Mouse (Mus musculus) ES-Bruce4 (cell line): ENCODE results near the gene Gm26602. TPM values are rescaled to one million over a fixed set of nuclear protein-coding genes. Genes with fewer than 3 reads are reported as not detected.
"Not testable (repeated sequence)": the region's sequence is repeated elsewhere in the genome, so short reads cannot be mapped to it uniquely, and the experiment has no call there.

Experiments used
- H3K27ac ChIP-seq: 2 replicates; pipeline ENCODE4 v1.5.1; 2012; ENCODE audit warnings: low read length, inconsistent platforms; ENCODE audit not compliant: insufficient read depth
- H3K27me3 ChIP-seq: 2 replicates; pipeline ENCODE4 v1.6.1; 2012; ENCODE audit warnings: mild to moderate bottlenecking, low read length, inconsistent platforms; ENCODE audit not compliant: control insufficient read depth, poor library complexity, insufficient read depth, severe bottlenecking
- H3K36me3 ChIP-seq: 2 replicates; pipeline ENCODE4 v1.6.1; 2012; ENCODE audit warnings: inconsistent platforms, mild to moderate bottlenecking, low read length, moderate library complexity; ENCODE audit not compliant: control insufficient read depth, poor library complexity, insufficient read depth, severe bottlenecking
- H3K4me1 ChIP-seq: one replicate; pipeline ENCODE4 v1.8.1; 2011; ENCODE audit warnings: low read length; ENCODE audit not compliant: control insufficient read depth, insufficient read depth
- H3K4me3 ChIP-seq: 2 replicates; pipeline ENCODE4 v1.5.1; 2011; ENCODE audit warnings: low read depth, mild to moderate bottlenecking, low read length
- H3K9ac ChIP-seq: 2 replicates; pipeline ENCODE4 v1.6.1; 2012; ENCODE audit warnings: low read depth, mild to moderate bottlenecking, inconsistent platforms; ENCODE audit not compliant: poor library complexity, severe bottlenecking
- H3K9me3 ChIP-seq: replicated peaks from 2 replicates; pipeline ENCODE4 v1.6.1; 2012; ENCODE audit warnings: mild to moderate bottlenecking, low read length, inconsistent platforms; ENCODE audit not compliant: control insufficient read depth, poor library complexity, insufficient read depth, severe bottlenecking
- CTCF ChIP-seq: IDR thresholded peaks from one replicate; pipeline ENCODE4 v1.8.1; 2011; ENCODE audit warnings: low read depth, low read length
- EP300 ChIP-seq: IDR thresholded peaks from 2 replicates; pipeline ENCODE4 v1.6.1; 2011; ENCODE audit warnings: low read depth, low read length; ENCODE audit not compliant: insufficient read depth
- POLR2A ChIP-seq: IDR thresholded peaks from one replicate; pipeline ENCODE4 v1.8.1; 2011; ENCODE audit warnings: low read length; ENCODE audit not compliant: insufficient read depth
- polyA plus RNA-seq: library from polyadenylated mRNA; stranded (reverse); fragments of >200 nt; gene quantifications from 2 replicates; pipeline ENCODE4 v1.2.4, GENCODE M21; 2011; ENCODE audit warnings: low read depth; ENCODE audit not compliant: missing spikeins, insufficient read depth, insufficient read length

The Gm26602 gene
- polyA plus RNA-seq, 1 experiment: not detected

GRCm38 (mm10) chr10:79881981-79882380, 28.7 kb upstream of the Gm26602 start:
- no peak overlapping the region for H3K9ac ChIP-seq
- H3K27me3 ChIP-seq: no peaks in the 10 kb centered on the region
- no peak overlapping the region for H3K27ac ChIP-seq
- H3K4me3 ChIP-seq: peak overlapping the region; percentile 17
- H3K4me1 ChIP-seq: no peaks in the 10 kb centered on the region
- no peaks in the 10 kb centered on the region for H3K9me3 ChIP-seq
- no peaks in the 10 kb centered on the region for H3K36me3 ChIP-seq
- no peak for TF ChIP-seq EP300

- peak; percentile 88 for TF ChIP-seq CTCF
- TF ChIP-seq POLR2A: no peak
- no peak for TF ChIP-seq EP300
- H3K4me3 ChIP-seq: no peak overlapping the region
- H3K9me3 ChIP-seq: no peaks in the 10 kb centered on the region
- no peaks in the 10 kb centered on the region for H3K27me3 ChIP-seq
- no peaks in the 10 kb centered on the region for H3K4me1 ChIP-seq
- H3K36me3 ChIP-seq: no peaks in the 10 kb centered on the region
- H3K27ac ChIP-seq: no peak overlapping the region
- no peak overlapping the region for H3K9ac ChIP-seq
Observed at GRCm38 (mm10) chr10:79883297-79884084, 27.2 kb upstream of the Gm26602 start.

- TF ChIP-seq CTCF: no peak
- no peak for TF ChIP-seq EP300
- TF ChIP-seq POLR2A: no peak
- no peak overlapping the region for H3K4me3 ChIP-seq
- H3K9ac ChIP-seq: no peak overlapping the region
- H3K36me3 ChIP-seq: no peaks in the 10 kb centered on the region
- no peaks in the 10 kb centered on the region for H3K9me3 ChIP-seq
- no peaks in the 10 kb centered on the region for H3K27me3 ChIP-seq
- no peaks in the 10 kb centered on the region for H3K4me1 ChIP-seq
- H3K27ac ChIP-seq: no peak overlapping the region
Observed at GRCm38 (mm10) chr10:79884446-79884845, 26.2 kb upstream of the Gm26602 start.

- not testable (repeated sequence) for H3K27ac ChIP-seq, H3K4me1 ChIP-seq, H3K9me3 ChIP-seq, H3K9ac ChIP-seq, H3K27me3 ChIP-seq, H3K4me3 ChIP-seq, H3K36me3 ChIP-seq
Observed at GRCm38 (mm10) chr10:79884938-79885337, 25.7 kb upstream of the Gm26602 start.

- Histone ChIP-seq H3K4me3 (no peak within 1 kb of the TSS), H3K9ac (no peak within 1 kb of the TSS), H3K36me3 (no peaks in the 10 kb centered on the region), H3K4me1 (no peaks in the 10 kb centered on the region), H3K27me3 (no peaks in the 10 kb centered on the region), H3K9me3 (no peaks in the 10 kb centered on the region), H3K27ac (no peak within 1 kb of the TSS)
- TF ChIP-seq EP300 (no peak), CTCF (no peak), POLR2A (no peak)
Observed at GRCm38 (mm10) chr10:79886054-79886453, 24.6 kb upstream of the Gm26602 start, which contains the start of gene Elane. TSS of gene Elane (plus strand) at chr10:79886247.

- TF ChIP-seq CTCF (no peak), EP300 (no peak), POLR2A (no peak)
- Histone ChIP-seq H3K36me3 (no peaks in the 10 kb centered on the region), H3K4me3 (no peak overlapping the region), H3K9me3 (no peaks in the 10 kb centered on the region), H3K27me3 (no peaks in the 10 kb centered on the region), H3K4me1 (no peaks in the 10 kb centered on the region), H3K9ac (no peak overlapping the region), H3K27ac (no peak overlapping the region)
Observed at GRCm38 (mm10) chr10:79886611-79887010, 24.0 kb upstream of the Gm26602 start.
